Mouse (Mus musculus): Measurements from ENCODE around the gene Gm10778. TPM values are rescaled to one million over a fixed set of nuclear protein-coding genes. Genes with fewer than 3 reads are reported as not detected.
A peak's percentile ranks its signal among the peaks of the same experiment; 100 is the strongest.

Gm10778 gene
- total RNA-seq (2021) = 1 to 10 TPM; 1.8 TPM
- long read RNA-seq, experiment 1, full-length matches to known transcripts = 1 of 1 reads
- long read RNA-seq, experiment 1, partial matches to known transcripts = 0 of 1 reads
- long read RNA-seq, experiment 1, other reads (novel, unspliced or antisense) = 0 of 1 reads
- long read RNA-seq, experiment 2 = 0 reads

DNA sequence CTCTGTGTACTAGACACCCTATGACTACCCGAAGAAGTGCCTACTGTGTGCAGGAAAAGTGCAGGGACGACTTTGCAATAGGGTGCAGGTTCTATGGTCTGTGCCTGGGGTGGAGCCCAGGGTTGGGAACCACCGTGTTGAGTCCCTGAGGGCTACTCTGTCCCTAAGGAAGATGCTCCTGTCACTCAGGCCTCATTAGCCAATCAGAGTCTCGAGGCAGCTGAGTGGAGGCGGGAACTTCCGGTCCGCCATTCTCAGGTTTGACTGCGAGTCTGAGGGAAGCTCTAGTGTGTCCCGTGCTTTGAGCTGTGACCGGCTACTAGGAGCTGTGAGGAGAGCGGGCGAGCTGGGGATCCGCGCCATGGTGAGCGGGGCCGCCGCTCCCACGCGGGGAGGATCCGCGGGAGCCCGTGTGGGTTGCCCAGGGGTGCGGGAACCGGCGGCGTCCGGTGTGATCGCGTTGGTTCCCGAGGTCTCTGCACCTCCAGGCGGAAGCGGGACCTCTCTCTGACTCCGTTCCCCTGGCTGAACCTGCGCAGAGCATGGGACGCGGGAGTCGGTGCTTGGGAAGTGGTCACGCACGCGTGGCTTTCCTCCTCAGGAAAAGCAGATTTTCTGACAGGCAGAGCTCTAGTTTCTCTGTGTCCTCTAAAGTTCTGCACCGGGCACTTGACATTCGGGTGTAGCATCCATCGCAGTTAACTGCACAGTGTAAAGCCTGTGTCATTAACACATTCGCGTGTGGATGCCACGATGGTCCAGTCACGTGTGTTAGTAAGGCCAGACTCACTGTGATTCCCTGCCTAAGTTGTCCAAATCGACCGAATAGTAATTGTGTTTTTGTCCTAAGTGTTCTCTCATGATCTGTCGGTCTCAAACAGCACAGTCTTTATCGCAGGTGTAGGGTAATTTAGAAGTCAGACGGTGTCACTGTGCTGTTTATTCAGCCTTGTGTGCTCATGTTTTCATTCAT, at the start of gene Gm10778:
Gm10778 (plus strand) TSS at position 257 of the 973 bp plus-strand sequence.
- intact Hi-C loops (cut with DNase I) = loop anchor here (10.0 kb wide), 1 partner anchor 526 kb away; no protein-coding TSS in a partner anchor
- peak within 1 kb of the TSS; percentile 89 for H3K27ac ChIP-seq
- peak within 1 kb of the TSS; percentile 79 for H3K4me3 ChIP-seq
- peak; percentile 83 for DNase-seq

DNA sequence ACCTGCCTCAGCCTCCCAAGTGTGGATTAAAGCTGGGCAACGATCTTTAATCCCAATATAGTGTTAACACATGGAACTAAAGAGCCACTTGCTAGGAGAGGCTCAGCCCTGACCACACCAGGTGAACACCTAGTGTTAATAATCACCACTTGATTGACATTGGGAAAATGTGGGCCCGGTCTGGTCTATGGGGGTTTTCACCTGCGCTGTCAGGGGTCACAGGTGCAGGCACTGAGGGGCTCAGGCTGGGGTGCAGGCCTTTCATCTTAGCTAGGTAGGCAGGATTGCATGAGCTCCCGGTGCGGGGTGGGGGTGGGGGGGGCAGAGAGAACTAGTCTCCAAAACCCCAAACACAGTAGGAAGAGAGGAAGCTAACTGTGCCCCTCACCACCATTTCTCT, 49.2 kb upstream of the Gm10778 start:
- intact Hi-C loops (cut with DNase I) = loop anchor here (2.0 kb wide), 1 partner anchor 25 kb away; the partner anchor contains the start of gene Tle2
- DNase-seq = no peak
- no peak for TF ChIP-seq CTCF (IDR thresholded peaks at IDR 0.05)
- Histone ChIP-seq H3K4me3 (no peak overlapping the region), H3K27ac (no peak overlapping the region)

GRCm38 (mm10) chr10:81600096-81600495, 48.8 kb upstream of the Gm10778 start:
- TF ChIP-seq CTCF (IDR thresholded peaks at IDR 0.05) = no peak
- intact Hi-C loops (cut with DNase I) = no loop called here
- Histone ChIP-seq H3K27ac (peak overlapping the region; percentile 74), H3K4me3 (no peak overlapping the region)
- DNase-seq = no peak

GRCm38 (mm10) chr10:81600738-81601203, 48.1 kb upstream of the Gm10778 start, which contains the start of gene Tle6:
Tle6 (minus strand) TSS chr10:81601073.
- peak within 1 kb of the TSS; percentile 74 for H3K27ac ChIP-seq

DNA sequence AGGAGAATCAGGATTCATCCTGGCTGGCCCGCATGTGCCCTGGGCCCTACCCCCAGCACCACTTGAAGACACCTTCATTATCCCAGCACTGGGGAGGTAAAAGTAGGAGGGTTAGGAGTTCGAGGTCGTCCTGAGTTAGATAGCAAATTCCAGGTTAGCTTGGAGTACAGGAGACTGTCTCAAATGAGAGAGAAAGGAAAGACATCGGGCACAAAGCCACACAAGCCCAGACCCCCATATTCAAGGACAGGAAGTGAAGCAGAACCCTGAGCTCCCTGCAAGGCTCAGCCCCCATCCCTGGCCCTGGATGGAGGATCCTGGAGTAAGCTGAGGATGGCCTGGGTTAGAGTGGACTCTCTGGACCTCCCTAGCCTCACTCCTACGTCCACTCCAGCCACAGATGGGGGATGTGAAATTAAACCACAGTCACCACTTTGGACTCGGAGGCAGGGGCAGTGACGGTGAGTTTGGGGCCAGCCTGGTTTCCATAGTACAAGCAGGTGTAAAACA, 47.4 kb upstream of the Gm10778 start:
- intact Hi-C loops (cut with DNase I) = no loop called here
- DNase-seq = no peak
- no peak for TF ChIP-seq CTCF (IDR thresholded peaks at IDR 0.05)

More at GRCm38 (mm10) chr10:81600738-81601203, 48.1 kb upstream of the Gm10778 start, which contains the start of gene Tle6:
- peak within 1 kb of the TSS; percentile 69 for H3K4me3 ChIP-seq
- peak; percentile 97 for DNase-seq
- no peak for TF ChIP-seq CTCF (IDR thresholded peaks at IDR 0.05)
- intact Hi-C loops (cut with DNase I) = no loop called here

GRCm38 (mm10) chr10:81602741-81603151, 46.1 kb upstream of the Gm10778 start:
- intact Hi-C loops (cut with DNase I) = no loop called here
- no peak for DNase-seq

More for the DNA sequence above, 47.4 kb upstream of the Gm10778 start:
- Histone ChIP-seq H3K27ac (peak overlapping the region; percentile 74), H3K4me3 (peak overlapping the region; percentile 69)

GRCm38 (mm10) chr10:81604019-81604967, 44.6 kb upstream of the Gm10778 start:
- intact Hi-C loops (cut with DNase I) = loop anchor here (2.0 kb wide), 1 partner anchor 39 kb away; no protein-coding TSS in a partner anchor
- DNase-seq = no peak
- Histone ChIP-seq H3K27ac (peak overlapping the region; percentile 92), H3K4me3 (peak overlapping the region; percentile 92)
- no peak for TF ChIP-seq CTCF (IDR thresholded peaks at IDR 0.05)

More at GRCm38 (mm10) chr10:81602741-81603151, 46.1 kb upstream of the Gm10778 start:
- Histone ChIP-seq H3K27ac (peak overlapping the region; percentile 28; the same call in 1 of the 2 replicates), H3K4me3 (no peak overlapping the region)
- peak; percentile 63 for TF ChIP-seq CTCF (IDR thresholded peaks at IDR 0.05)

DNA sequence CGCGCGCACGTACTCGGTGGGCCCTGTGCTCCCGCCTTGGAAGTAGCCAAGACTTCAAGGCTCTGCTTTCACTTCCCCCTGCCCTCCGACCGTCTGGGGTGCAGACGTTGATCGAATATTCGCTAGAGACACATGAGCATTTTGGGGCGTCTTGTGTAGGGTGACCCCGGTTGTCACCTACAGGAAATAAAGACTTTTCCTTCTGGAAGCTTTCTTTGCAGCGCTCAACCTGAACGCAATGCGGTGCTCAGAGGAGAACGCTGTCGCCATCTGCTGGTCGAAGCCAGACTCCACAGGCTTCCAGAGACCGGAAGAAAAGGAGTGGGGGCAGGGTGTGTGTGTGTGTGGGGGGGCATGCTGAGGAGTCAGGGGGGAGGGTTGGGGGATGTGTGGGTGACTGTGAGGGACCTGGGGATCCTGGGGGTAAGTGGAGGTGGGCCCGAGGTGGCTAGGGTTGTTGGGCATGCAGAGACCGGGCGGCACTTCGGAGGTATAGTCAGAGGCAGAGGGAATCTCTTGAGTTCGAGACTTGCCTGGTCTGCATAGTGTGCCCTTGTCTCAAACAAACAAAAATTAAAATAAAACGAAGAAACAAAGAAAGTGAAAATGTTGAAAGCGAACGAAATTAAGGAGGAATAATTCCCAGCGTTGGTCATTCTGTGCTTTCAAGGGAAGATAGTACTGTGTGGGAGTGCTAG, 43.7 kb upstream of the Gm10778 start:
- Histone ChIP-seq H3K4me3 (peak overlapping the region; percentile 92), H3K27ac (peak overlapping the region; percentile 92)
- intact Hi-C loops (cut with DNase I) = loop anchor here (1.0 to 5.0 kb wide), 3 partner anchors 40 to 567 kb away; no protein-coding TSS in a partner anchor
- peak; percentile 89 for DNase-seq
- TF ChIP-seq CTCF (IDR thresholded peaks at IDR 0.05) = peak; percentile 74

- Histone ChIP-seq H3K27ac (peak overlapping the region; percentile 92), H3K4me3 (peak overlapping the region; percentile 92)
- TF ChIP-seq CTCF (IDR thresholded peaks at IDR 0.05) = no peak
- intact Hi-C loops (cut with DNase I) = loop anchor here (1.0 to 5.0 kb wide), 3 partner anchors 41 to 567 kb away; no protein-coding TSS in a partner anchor
- DNase-seq = no peak
These were observed 43.2 kb upstream of the Gm10778 start for GRCm38 (mm10) chr10:81605666-81605973.

- TF ChIP-seq CTCF (IDR thresholded peaks at IDR 0.05) = no peak
- intact Hi-C loops (cut with DNase I) = loop anchor here (1.0 to 5.0 kb wide), 4 partner anchors 21 to 566 kb away; partner anchors contain the start of gene Sirt6
- peak within 1 kb of the TSS; percentile 98 for H3K27ac ChIP-seq
- peak; percentile 97 for DNase-seq
- peak within 1 kb of the TSS; percentile 92 for H3K4me3 ChIP-seq
These were observed 42.7 kb upstream of the Gm10778 start, which contains the start of gene BC025920 for GRCm38 (mm10) chr10:81605974-81606751. BC025920 (plus strand) TSS chr10:81606270.

Measured in gastrocnemius, adult 2 months (tissue).